Mouse (Mus musculus) brain, embryonic 18.5 days (tissue): ENCODE measurements at regions not wholly inside any gene's neighbourhood (a gene's known extent, or its start where the extent isn't known, plus 50 kb on each side); places are given as distances from the start of the nearest gene placed in this dataset.

Experiments used
- DNase-seq: peaks from one replicate; pipeline ENCODE4 v3.0.0-alpha.2; 2012; ENCODE audit warnings: low read depth, low spot score

GRCm38 (mm10) chr5:62939050-62939449 is 125.4 kb downstream of the Dthd1 start:
- DNase-seq = peak; percentile 32
